Mouse (Mus musculus) midbrain, embryonic 10.5 days (tissue): ENCODE measurements around the gene Clic4. TPM values are rescaled to one million over a fixed set of nuclear protein-coding genes. Genes with fewer than 3 reads are reported as not detected.
"Not testable (repeated sequence)": the region's sequence is repeated elsewhere in the genome, so short reads cannot be mapped to it uniquely, and the experiment has no call there.

Experiments
- DNase-seq: peaks from one replicate; pipeline ENCODE4 v3.0.0-alpha.2; 2017; ENCODE audit warnings: low spot score
- H3K27ac ChIP-seq: fragments of 300-500 bp; sonication (generic); replicated peaks from 2 replicates; pipeline ENCODE4 v1.5.1; 2016; ENCODE audit warnings: mild to moderate bottlenecking
- H3K27me3 ChIP-seq: fragments of 300-500 bp; sonication (generic); 2 replicates; pipeline ENCODE4 v1.6.1; 2016; ENCODE audit warnings: low read depth, mild to moderate bottlenecking; ENCODE audit not compliant: poor library complexity, severe bottlenecking
- H3K36me3 ChIP-seq: fragments of 300-500 bp; sonication (generic); 2 replicates; pipeline ENCODE4 v1.6.1; 2016; ENCODE audit warnings: mild to moderate bottlenecking, moderate library complexity
- H3K4me1 ChIP-seq: fragments of 300-500 bp; sonication (generic); 2 replicates; pipeline ENCODE4 v1.6.1; 2016
- H3K4me3 ChIP-seq: fragments of 300-500 bp; sonication (generic); 2 replicates; pipeline ENCODE4 v1.5.1; 2016; ENCODE audit warnings: mild to moderate bottlenecking, moderate library complexity
- H3K9me3 ChIP-seq: fragments of 300-500 bp; sonication (generic); replicated peaks from 2 replicates; pipeline ENCODE4 v1.6.1; 2016; ENCODE audit warnings: mild to moderate bottlenecking
- WGBS: fragments of 180-500 bp; shearing (Covaris S2); methylation state at CpG from one replicate; pipeline ENCODE4 v1.1.7; 2016; 5-methylcytosine and 5-hydroxymethylcytosine counted together
- polyA plus RNA-seq: library from polyadenylated mRNA; unstranded; fragments of >200 nt; fragmentation: Nextera tagmentation; extraction: Ambion mirVana; gene quantifications from 2 replicates; pipeline ENCODE4 v1.2.1, GENCODE M21; 2016

Gene Clic4
- polyA plus RNA-seq, 1 experiment from 2014 or later: 224 TPM

DNA sequence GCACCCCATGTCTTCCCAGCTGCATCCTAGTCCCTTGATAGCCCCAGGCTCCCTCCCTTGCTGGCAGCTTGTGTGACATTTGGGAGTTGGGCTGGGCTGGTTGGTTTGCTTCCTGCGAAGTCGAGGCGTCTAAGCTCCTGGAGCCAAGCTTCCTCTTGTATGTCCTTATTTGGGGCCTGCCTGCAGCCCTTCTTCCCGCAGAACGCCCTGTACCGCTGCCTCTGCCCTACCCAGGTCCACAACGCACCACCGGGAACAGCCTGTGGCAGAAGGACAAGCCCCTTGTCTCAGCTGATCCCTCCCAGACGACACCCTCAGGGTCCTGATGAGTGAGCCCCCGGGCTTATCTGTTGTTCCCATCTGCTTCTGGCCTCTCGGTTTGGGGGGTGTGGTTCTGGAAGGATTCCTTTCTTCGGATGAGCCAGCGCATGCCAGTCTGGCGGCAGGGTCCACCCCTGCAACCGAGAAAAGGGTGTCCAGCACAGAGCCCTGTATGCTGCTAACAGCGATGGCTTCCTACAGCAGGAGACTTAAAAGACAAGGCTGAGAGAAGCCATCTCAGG, 14.3 kb upstream of the Clic4 start:
- peak; percentile 36 for DNase-seq
- Histone ChIP-seq H3K27ac (peak overlapping the region; percentile 63; the same call in 1 of the 2 replicates), H3K4me3 (peak overlapping the region; percentile 1; the same call in 1 of the 2 replicates), H3K27me3 (0 out of 2 replicates have a peak, but pooled peaks cover 5% of the 10 kb centered on the region), H3K4me1 (peaks cover 19% of the 10 kb centered on the region), H3K9me3 (no peaks in the 10 kb centered on the region), H3K36me3 (no peaks in the 10 kb centered on the region)
- WGBS: 15% methylated on average over 16 of the region's 16 CpGs

DNA sequence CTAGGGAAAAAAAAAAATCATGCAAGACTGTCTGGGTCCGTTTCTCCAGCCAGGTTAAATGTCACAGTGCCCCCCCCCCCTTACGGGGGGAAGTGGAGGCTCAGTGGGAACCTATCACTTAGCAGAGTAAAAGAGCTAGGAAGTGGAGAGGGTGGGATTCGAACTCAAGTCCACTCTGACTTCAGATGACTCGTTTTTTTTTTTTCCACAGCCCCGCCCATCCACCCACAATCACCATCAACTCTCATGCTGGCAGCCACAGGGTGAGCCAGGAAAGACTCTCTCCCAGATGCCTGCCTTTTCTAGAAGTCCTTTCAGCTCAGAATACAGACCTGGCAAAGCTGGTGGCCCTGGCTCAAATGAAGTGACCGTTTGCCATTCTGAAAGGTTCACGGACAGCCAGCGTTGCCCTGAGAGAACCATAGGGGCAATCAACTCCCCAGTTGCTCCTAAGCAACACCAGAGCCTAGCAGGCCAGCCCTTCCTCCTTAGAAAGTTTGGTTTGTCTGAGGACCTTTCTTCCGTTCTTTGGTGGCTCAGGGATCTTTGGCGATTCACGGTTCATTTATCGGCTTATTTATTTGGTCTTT, 13.5 kb upstream of the Clic4 start:
- WGBS: 64% methylated on average over 12 of the region's 12 CpGs
- H3K36me3 ChIP-seq: no peaks in the 10 kb centered on the region
- peaks cover 17% of the 10 kb centered on the region for H3K4me1 ChIP-seq
- no peaks in the 10 kb centered on the region for H3K9me3 ChIP-seq
- H3K4me3 ChIP-seq: no peak overlapping the region
- H3K27ac ChIP-seq: peak overlapping the region; percentile 63; the same call in 1 of the 2 replicates
- no peak for DNase-seq
- H3K27me3 ChIP-seq: 0 out of 2 replicates have a peak, but pooled peaks cover 5% of the 10 kb centered on the region

DNA sequence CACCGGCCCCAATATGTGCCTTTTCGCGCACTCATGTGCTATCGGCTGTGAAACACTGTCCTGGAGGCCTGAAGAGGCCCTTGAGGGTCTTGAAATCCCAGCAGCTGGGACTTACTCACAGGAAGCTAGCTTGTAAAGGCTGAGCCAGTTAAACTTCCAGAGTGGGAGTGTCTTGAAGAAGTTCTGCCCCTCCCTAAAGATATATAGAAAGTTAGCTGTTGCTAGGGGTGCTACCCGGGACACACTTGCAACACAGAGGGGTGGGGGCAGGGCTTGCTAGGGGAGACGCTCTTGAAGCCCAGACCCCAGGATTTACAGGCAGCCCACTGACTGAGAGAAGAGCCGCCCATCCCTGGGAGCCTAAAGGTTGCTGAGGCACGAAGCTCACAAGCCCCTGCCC, 12.8 kb upstream of the Clic4 start:
- WGBS: 53% methylated on average over 8 of the region's 8 CpGs
- Histone ChIP-seq H3K36me3 (no peaks in the 10 kb centered on the region), H3K4me1 (peaks cover 17% of the 10 kb centered on the region), H3K4me3 (no peak overlapping the region), H3K9me3 (no peaks in the 10 kb centered on the region), H3K27me3 (0 out of 2 replicates have a peak, but pooled peaks cover 5% of the 10 kb centered on the region), H3K27ac (no peak overlapping the region)
- no peak for DNase-seq

DNA sequence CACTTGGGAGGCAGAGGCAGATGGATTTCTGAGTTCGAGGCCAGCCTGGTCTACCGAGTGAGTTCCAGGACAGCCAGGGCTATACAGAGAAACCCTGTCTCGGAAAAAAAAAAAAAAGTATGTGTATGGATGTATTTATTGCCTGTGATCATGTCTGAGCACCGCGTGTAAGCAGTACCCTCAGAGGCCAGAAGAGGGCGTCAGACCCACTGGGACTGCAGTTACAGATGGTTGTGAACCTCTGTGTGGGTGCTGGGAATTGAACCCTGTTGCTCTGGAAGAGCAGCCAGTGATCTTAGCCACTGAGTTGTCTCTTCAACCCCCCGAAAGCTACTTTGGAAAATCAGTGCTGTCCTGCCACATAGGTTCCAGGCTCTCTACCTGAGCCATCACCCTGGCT, 11.3 kb upstream of the Clic4 start:
- Histone ChIP-seq H3K36me3 (no peaks in the 10 kb centered on the region), H3K4me1 (peaks cover 17% of the 10 kb centered on the region), H3K9me3 (no peaks in the 10 kb centered on the region), H3K4me3 (no peak overlapping the region), H3K27ac (no peak overlapping the region), H3K27me3 (0 out of 2 replicates have a peak, but pooled peaks cover 5% of the 10 kb centered on the region)
- 91% methylated on average over 7 of the region's 7 CpGs for WGBS
- DNase-seq: no peak

DNA sequence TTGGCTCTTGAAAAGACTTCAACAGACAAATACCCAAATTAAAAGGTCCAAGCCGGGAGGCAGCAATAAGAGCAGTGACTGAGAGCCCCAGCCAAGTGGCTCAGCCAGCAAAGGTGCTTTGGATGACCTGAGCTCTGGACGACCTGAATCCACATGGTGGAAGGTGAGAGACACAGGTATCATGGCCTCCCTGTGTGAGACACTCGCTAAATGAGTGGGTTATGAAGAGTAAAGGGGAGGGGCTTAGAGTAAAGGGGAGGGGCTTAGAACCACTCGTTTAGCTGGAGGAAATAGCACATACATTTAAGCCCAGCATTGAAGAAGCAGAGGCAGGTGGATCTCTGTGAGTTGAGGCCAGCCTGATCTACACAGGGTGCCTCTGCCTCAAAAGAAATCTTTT, 10.8 kb upstream of the Clic4 start:
- Histone ChIP-seq H3K9me3 (no peaks in the 10 kb centered on the region), H3K4me3 (no peak overlapping the region), H3K36me3 (no peaks in the 10 kb centered on the region), H3K4me1 (peaks cover 17% of the 10 kb centered on the region), H3K27me3 (0 out of 2 replicates have a peak, but pooled peaks cover 5% of the 10 kb centered on the region), H3K27ac (no peak overlapping the region)
- WGBS: 70% methylated on average over 4 of the region's 4 CpGs
- DNase-seq: no peak

DNA sequence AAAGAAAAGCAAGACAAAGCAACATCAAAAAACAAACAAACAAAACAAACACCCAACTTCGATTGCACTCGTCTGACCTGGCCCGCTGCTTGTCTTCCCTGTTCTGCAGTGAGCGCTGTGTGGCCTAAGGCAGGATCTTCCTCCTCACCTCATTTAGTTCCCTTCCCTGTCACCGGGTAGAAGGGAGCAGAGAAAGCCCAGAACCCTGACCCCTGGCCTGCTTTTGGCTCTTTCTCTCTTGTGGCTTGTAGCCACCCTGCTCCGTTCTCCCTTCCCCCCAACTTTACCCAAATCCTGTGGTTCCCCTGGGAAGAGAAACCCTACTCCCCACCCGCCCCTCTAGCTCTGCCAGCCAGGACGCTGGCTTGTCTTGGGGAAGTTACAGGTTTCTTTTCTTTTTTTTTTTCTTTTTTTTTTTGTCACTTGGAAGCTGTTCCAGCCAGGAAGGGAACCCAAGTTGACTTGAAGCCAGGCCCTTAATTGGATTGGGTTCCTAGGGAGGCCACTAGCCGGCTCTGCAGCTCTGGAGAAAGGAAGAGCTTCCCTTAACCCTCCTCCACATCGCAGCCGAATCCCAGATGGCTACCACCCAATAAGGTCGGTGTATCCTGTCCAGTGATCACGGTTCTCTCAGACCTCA, 10.2 kb upstream of the Clic4 start:
- 61% methylated on average over 13 of the region's 13 CpGs for whole genome bisulfite sequencing

DNA sequence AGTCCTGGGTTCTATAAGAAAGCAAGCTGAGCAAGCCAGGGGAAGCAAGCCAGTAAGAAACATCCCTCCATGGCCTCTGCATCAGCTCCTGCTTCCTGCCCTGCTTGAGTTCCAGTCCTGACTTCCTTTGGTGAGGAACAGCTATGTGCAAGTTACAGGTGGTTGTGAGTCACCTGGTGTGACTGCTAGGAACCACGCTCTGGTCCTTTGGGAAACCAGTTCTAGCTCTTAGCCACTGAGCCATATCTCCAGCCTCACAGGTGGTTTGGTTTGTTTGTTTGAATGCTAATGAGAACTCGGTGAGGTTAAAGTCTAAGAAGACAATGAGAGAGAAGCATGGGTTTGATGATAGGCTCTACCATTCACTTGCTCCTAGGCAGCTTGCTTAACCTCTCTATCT, 7.4 kb upstream of the Clic4 start:
- not testable (repeated sequence) for H3K4me1 ChIP-seq, H3K4me3 ChIP-seq, H3K27me3 ChIP-seq, H3K9me3 ChIP-seq, DNase-seq, H3K27ac ChIP-seq, H3K36me3 ChIP-seq
- 82% methylated on average over 2 of the region's 2 CpGs for WGBS

More for the DNA sequence above, 10.2 kb upstream of the Clic4 start:
- no peaks in the 10 kb centered on the region for H3K9me3 ChIP-seq
- 0 out of 2 replicates have a peak, but pooled peaks cover 5% of the 10 kb centered on the region for H3K27me3 ChIP-seq
- no peak overlapping the region for H3K4me3 ChIP-seq
- peaks cover 17% of the 10 kb centered on the region for H3K4me1 ChIP-seq
- DNase-seq: no peak
- H3K27ac ChIP-seq: no peak overlapping the region
- H3K36me3 ChIP-seq: no peaks in the 10 kb centered on the region

DNA sequence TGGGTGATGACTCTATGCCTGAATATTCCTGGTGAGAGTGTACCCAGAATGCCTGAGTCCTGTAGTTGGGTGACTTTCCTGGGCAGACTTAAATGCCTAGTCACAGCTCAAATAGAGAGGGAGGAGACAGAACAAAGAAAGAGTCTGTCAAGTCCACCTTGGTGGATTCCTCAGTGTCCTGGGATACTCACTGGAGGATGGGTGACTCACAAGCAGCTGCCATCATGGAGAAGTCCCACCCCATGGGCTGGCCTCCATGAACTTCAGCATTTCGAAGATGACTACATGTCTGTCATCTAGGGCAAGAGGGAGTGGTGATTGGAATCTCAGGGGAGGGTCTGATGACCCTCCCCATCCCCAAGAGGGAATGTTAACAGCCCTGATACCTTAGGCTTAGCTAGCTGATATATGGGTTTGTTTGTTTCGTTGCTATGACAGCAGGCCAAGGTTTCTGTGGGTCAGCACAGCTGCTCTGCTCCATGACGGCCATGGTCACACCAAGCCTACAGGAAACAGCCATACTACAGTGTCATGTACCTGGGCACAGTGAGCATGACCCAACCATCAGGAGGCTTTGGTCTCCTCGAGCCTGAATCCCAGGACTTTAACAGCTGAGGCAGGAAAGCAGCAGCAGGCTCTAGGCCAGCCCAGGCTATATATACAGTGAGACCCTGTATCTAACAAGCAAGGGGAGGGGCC, 4.2 kb upstream of the Clic4 start:
- Histone ChIP-seq H3K36me3 (no peaks in the 10 kb centered on the region), H3K27ac (no peak overlapping the region), H3K4me3 (no peak overlapping the region), H3K9me3 (no peaks in the 10 kb centered on the region), H3K4me1 (peaks cover 17% of the 10 kb centered on the region), H3K27me3 (peaks cover 25% of the 10 kb centered on the region)
- no peak for DNase-seq
- WGBS: 82% methylated on average over 4 of the region's 4 CpGs

DNA sequence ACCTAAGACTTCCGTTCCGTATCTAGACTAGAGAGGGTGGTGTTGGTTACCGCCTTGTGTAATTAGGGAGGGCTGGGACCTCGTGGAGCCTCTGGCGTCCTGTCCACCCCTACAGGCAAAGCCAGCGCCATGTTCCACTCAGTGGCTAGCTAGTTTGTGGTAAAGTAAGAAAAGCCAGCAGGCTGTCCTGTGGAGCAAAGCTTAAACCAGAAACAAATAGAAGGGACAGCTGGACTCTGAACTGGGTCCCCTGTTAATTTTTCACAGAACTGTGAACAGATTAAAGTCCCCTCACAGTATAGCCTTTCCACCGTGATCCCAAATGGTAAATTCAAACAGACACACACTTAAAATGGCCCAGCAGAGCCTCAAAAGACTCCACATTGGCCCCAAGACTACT, 2.1 kb upstream of the Clic4 start:
- peaks cover 25% of the 10 kb centered on the region for H3K27me3 ChIP-seq
- 75% methylated on average over 7 of the region's 7 CpGs for WGBS
- no peak overlapping the region for H3K4me3 ChIP-seq
- H3K36me3 ChIP-seq: peaks cover 10% of the 10 kb centered on the region
- no peak overlapping the region for H3K27ac ChIP-seq
- no peaks in the 10 kb centered on the region for H3K9me3 ChIP-seq
- peaks cover 35% of the 10 kb centered on the region for H3K4me1 ChIP-seq
- no peak for DNase-seq

DNA sequence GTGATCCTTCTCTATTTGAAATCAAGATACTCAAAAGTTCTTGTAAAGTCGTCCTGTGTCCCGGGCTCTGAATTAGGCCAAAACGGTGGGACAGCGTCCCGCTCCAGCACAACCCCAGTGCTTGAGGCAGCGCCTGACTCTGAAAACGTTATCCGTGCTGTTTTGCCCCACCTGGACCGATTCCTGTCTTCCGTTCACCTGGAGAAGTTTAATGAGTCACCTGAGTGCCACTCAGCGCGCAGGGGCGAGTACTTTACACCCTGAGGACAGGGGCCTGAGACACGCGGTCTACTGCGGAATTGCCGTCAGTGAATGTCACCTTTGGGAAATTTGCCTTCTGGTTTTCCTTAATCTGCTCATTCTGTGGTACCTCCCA, 681 bp upstream of the Clic4 start:
- peak overlapping the region; percentile 98 for H3K27ac ChIP-seq
- peak overlapping the region; percentile 94 for H3K4me3 ChIP-seq
- DNase-seq: no peak
- H3K9me3 ChIP-seq: no peaks in the 10 kb centered on the region
- 3% methylated on average over 17 of the region's 17 CpGs for WGBS
- peaks cover 48% of the 10 kb centered on the region for H3K4me1 ChIP-seq
- H3K36me3 ChIP-seq: peaks cover 22% of the 10 kb centered on the region
- peaks cover 25% of the 10 kb centered on the region for H3K27me3 ChIP-seq

DNA sequence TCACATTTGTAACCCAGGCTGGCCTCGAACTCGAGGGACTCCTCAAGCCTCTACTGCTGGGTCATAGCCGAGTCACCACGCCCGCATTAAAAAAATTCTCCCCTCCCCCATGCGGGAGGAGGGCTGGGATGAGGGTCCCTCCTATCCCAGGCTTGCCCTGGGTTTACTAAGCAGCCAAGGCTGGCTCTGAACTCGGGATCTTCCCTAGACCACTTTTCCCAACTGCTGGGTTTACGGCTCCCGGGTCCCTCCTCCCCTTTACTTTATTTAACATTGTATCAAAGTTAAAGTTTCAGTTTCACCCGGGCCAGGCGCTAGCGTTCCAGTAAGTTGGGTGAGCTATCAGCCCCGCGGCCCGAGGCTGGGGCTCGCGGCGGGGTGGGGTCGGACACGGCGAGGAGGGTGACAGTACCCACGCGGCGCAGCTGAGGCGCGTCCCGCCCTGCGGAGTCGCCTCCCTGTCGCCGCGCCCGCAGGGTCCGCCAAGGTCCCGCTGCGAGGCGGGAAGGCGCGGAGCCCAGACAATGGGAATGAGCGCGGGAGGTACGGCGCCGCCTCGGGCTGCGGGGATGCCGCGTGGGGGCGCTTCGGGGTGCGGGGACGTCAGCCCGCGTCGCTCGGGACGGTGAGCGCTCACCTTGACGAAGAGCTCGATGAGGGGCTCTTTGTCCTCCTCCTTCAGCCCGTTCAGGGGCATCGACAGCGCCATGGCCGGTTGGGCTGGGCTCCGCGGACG, 565 bp downstream of the Clic4 start:
- peaks cover 57% of the 10 kb centered on the region for H3K4me1 ChIP-seq
- DNase-seq: peak; percentile 62
- under 1% methylated on average over 67 of the region's 67 CpGs for WGBS
- peak overlapping the region; percentile 98 for H3K27ac ChIP-seq
- H3K27me3 ChIP-seq: peaks cover 25% of the 10 kb centered on the region
- peaks cover 24% of the 10 kb centered on the region for H3K36me3 ChIP-seq
- no peaks in the 10 kb centered on the region for H3K9me3 ChIP-seq
- H3K4me3 ChIP-seq: peak overlapping the region; percentile 94

DNA sequence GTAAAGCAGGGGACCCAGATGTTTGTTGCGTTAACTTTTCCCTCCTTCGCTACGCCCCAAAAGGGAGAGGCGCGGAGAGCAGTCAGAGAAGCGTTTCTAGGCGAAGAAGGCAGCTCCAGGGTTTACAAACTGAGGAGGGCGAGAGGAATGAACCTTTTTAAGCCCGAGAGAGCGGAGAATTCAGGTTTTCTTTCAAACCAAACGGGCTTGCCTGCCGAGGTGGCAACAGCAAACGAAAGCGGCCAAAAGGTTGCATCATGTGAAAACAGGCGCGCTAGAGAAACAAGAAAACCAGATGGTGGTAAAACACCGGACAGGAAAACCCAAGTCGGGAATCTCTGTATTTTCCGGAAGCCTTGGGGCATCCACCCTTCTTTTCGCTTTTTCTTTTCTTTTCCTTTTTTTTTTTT, 1.2 kb downstream of the Clic4 start:
- peaks cover 26% of the 10 kb centered on the region for H3K36me3 ChIP-seq
- H3K4me1 ChIP-seq: peaks cover 60% of the 10 kb centered on the region
- peak overlapping the region; percentile 98 for H3K27ac ChIP-seq
- H3K27me3 ChIP-seq: peaks cover 25% of the 10 kb centered on the region
- no peaks in the 10 kb centered on the region for H3K9me3 ChIP-seq
- DNase-seq: peak; percentile 46
- WGBS: under 1% methylated on average over 20 of the region's 20 CpGs
- H3K4me3 ChIP-seq: peak overlapping the region; percentile 94
